Mouse (Mus musculus) liver, embryonic 11.5 days (tissue): ENCODE data around the gene Coro2b. TPM values are rescaled to one million over a fixed set of nuclear protein-coding genes. Genes with fewer than 3 reads are reported as not detected.

Source experiments
- ATAC-seq: fragments of 200-750 bp; cut with Nextera tagmentation; replicated peaks from 2 replicates; pipeline ENCODE4 v1.8.0; 2017; ENCODE audit warnings: moderate number of reproducible peaks, mild to moderate bottlenecking, moderate TSS enrichment, moderate library complexity; ENCODE audit not compliant: low FRiP score
- DNase-seq: peaks from one replicate; pipeline ENCODE4 v3.0.0-alpha.2; 2017; ENCODE audit warnings: low spot score
- H3K27ac ChIP-seq: fragments of 300-500 bp; sonication (generic); 2 replicates; pipeline ENCODE4 v1.5.1; 2014; ENCODE audit warnings: mild to moderate bottlenecking, low read depth, low read length, control low read depth
- H3K27me3 ChIP-seq: fragments of 300-500 bp; sonication (generic); replicated peaks from 2 replicates; pipeline ENCODE4 v1.6.1; 2014; ENCODE audit warnings: low read length, mixed read lengths; ENCODE audit not compliant: control insufficient read depth, insufficient read depth
- H3K36me3 ChIP-seq: fragments of 300-500 bp; sonication (generic); 2 replicates; pipeline ENCODE4 v1.6.1; 2014; ENCODE audit warnings: mild to moderate bottlenecking, low read length, moderate library complexity, mixed read lengths; ENCODE audit not compliant: control insufficient read depth, insufficient read depth
- H3K4me1 ChIP-seq: fragments of 300-500 bp; sonication (generic); replicated peaks from 2 replicates; pipeline ENCODE4 v1.6.1; 2014; ENCODE audit warnings: low read length, mixed read lengths; ENCODE audit not compliant: control insufficient read depth, insufficient read depth
- H3K4me2 ChIP-seq: fragments of 300-500 bp; sonication (generic); 2 replicates; pipeline ENCODE4 v1.6.1; 2014; ENCODE audit warnings: mild to moderate bottlenecking, control low read depth, moderate library complexity
- H3K4me3 ChIP-seq: fragments of 300-500 bp; sonication (generic); 2 replicates; pipeline ENCODE4 v1.5.1; 2014; ENCODE audit warnings: low read depth, low read length, control low read depth
- H3K9ac ChIP-seq: fragments of 300-500 bp; sonication (generic); 2 replicates; pipeline ENCODE4 v1.6.1; 2014; ENCODE audit warnings: low read depth, low read length, control low read depth
- H3K9me3 ChIP-seq: fragments of 300-500 bp; sonication (generic); 2 replicates; pipeline ENCODE4 v1.6.1; 2016; ENCODE audit warnings: low read length, inconsistent platforms, mixed read lengths; ENCODE audit not compliant: control insufficient read depth
- WGBS: fragments of 180-500 bp; shearing (Covaris S2); extraction: QIAGEN DNeasy Blood & Tissue Kit; methylation state at CpG from one replicate; pipeline ENCODE4 v1.1.7; 2014; 5-methylcytosine and 5-hydroxymethylcytosine counted together
- polyA plus RNA-seq: library from polyadenylated mRNA; unstranded; fragments of >200 nt; fragmentation: Nextera tagmentation; extraction: Ambion mirVana; gene quantifications from 2 replicates; pipeline ENCODE4 v1.2.1, GENCODE M21; 2014

Coro2b gene
- polyA plus RNA-seq, 1 experiment from 2014 or later: 4.8 TPM

DNA sequence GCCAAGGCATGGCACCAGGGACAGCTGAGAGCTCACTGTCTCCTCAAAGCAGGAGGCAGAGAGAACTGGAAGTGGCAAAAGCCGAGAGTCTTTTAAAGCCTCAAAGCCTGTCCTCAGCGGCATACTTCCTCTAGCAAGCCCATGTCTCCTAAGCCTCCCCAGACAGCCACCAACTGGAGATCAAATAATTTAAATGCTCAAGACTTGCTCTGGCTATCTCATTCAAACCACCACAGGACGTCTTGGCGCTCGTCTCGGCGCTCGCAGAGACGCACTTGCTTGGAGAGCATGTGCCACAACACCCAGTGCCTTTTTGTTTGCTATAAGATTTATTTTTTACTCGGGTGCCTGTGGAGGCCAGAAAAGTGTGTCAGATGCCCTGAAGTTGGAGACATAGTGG lies 67.1 kb downstream of the Coro2b start:
- DNase-seq: no peak
- Histone ChIP-seq H3K36me3 (no peaks in the 10 kb centered on the region), H3K27me3 (no peaks in the 10 kb centered on the region), H3K4me3 (no peak overlapping the region), H3K4me1 (no peaks in the 10 kb centered on the region), H3K27ac (no peak overlapping the region), H3K9me3 (no peaks in the 10 kb centered on the region), H3K4me2 (no peak overlapping the region), H3K9ac (no peak overlapping the region)
- ATAC-seq: no peak
- 73% methylated on average over 10 of the region's 10 CpGs for WGBS

GRCm38 (mm10) chr9:62469143-62469542 lies 67.7 kb downstream of the Coro2b start:
- no peaks in the 10 kb centered on the region for H3K27me3 ChIP-seq
- no peak overlapping the region for H3K4me2 ChIP-seq
- DNase-seq (no peak), ATAC-seq (no peak)
- H3K9ac ChIP-seq: no peak overlapping the region
- H3K36me3 ChIP-seq: no peaks in the 10 kb centered on the region
- H3K4me1 ChIP-seq: no peaks in the 10 kb centered on the region
- H3K27ac ChIP-seq: no peak overlapping the region
- 70% methylated on average over 13 of the region's 13 CpGs for WGBS
- no peaks in the 10 kb centered on the region for H3K9me3 ChIP-seq
- H3K4me3 ChIP-seq: no peak overlapping the region

GRCm38 (mm10) chr9:62467413-62467784 lies 69.4 kb downstream of the Coro2b start:
- DNase-seq (no peak), ATAC-seq (no peak)
- H3K9me3 ChIP-seq: no peaks in the 10 kb centered on the region
- 61% methylated on average over 1 of the region's 1 CpGs for WGBS
- H3K4me3 ChIP-seq: no peak overlapping the region
- H3K27me3 ChIP-seq: no peaks in the 10 kb centered on the region
- H3K4me1 ChIP-seq: no peaks in the 10 kb centered on the region
- H3K9ac ChIP-seq: no peak overlapping the region
- H3K36me3 ChIP-seq: no peaks in the 10 kb centered on the region
- H3K27ac ChIP-seq: no peak overlapping the region
- no peak overlapping the region for H3K4me2 ChIP-seq

DNA sequence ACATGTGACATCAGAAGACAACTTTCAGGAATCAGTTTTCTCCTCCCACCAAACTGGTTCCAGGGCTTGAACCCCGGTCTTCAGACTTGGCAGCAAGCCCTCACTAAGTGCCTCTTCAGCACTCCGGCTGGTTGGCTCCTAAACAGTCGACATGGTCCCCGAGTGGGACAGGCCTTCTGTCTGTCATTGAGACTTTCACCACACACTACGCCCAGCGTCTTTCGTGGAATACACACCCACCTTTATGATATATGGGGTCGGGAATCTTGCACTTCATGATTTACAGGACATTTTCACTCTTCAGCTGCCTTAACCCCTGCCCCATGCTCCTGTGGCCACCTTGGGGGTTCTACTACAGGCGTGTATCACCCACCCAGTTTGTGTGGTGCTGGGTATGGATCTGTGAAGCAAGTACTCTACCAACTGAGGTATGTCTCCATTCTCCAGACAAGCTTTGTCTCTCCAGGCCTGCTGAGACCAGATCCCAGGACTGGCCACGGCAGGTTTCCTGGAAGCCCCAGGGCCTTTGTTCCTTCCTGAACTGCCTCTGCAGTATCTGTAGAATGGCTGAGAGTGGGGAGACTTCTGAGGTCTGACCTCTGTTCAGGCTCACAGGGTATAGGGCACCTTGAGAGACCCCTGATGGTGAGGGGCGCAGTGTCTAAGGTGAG lies 70.0 kb downstream of the Coro2b start:
- no peak overlapping the region for H3K27ac ChIP-seq

GRCm38 (mm10) chr9:62466053-62466452 lies 70.8 kb downstream of the Coro2b start:
- DNase-seq: no peak
- Histone ChIP-seq H3K9ac (no peak overlapping the region), H3K4me3 (no peak overlapping the region), H3K27ac (no peak overlapping the region), H3K4me2 (no peak overlapping the region), H3K9me3 (no peaks in the 10 kb centered on the region), H3K4me1 (no peaks in the 10 kb centered on the region), H3K36me3 (no peaks in the 10 kb centered on the region), H3K27me3 (no peaks in the 10 kb centered on the region)
- WGBS: 60% methylated on average over 8 of the region's 8 CpGs
- ATAC-seq: no peak

More for the DNA sequence above, 70.0 kb downstream of the Coro2b start:
- Histone ChIP-seq H3K36me3 (no peaks in the 10 kb centered on the region), H3K4me2 (no peak overlapping the region), H3K9ac (no peak overlapping the region), H3K4me1 (no peaks in the 10 kb centered on the region), H3K4me3 (no peak overlapping the region), H3K9me3 (no peaks in the 10 kb centered on the region), H3K27me3 (no peaks in the 10 kb centered on the region)
- DNase-seq (no peak), ATAC-seq (no peak)
- 83% methylated on average over 11 of the region's 11 CpGs for WGBS

GRCm38 (mm10) chr9:62464727-62465126 lies 72.1 kb downstream of the Coro2b start:
- Histone ChIP-seq H3K4me3 (no peak overlapping the region), H3K4me2 (no peak overlapping the region), H3K9ac (no peak overlapping the region), H3K4me1 (no peaks in the 10 kb centered on the region), H3K36me3 (no peaks in the 10 kb centered on the region), H3K27me3 (no peaks in the 10 kb centered on the region), H3K27ac (no peak overlapping the region), H3K9me3 (no peaks in the 10 kb centered on the region)
- WGBS: 80% methylated on average over 10 of the region's 10 CpGs
- ATAC-seq: no peak
- DNase-seq: no peak

DNA sequence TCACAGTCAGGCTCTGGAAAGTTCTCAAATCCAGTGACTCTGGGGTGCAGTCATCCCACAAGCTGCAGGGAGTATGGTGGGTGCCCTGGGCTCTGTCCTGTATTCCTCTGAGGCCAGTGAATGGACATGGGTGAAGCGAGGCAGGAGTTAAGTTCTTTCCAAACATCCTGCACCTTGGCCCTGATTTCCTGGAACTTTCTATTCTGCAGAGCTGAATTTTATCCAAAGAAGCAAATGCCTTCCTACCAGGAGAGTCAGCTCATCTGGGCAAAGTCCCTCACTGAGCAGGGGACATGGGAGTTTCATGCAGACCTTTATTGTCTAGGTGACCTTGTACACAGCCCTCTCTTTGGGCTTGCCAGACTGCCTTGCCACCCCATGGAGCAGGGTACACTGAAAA lies 75.1 kb downstream of the Coro2b start:
- ATAC-seq (no peak), DNase-seq (no peak)
- H3K9me3 ChIP-seq: no peaks in the 10 kb centered on the region
- H3K4me1 ChIP-seq: no peaks in the 10 kb centered on the region
- no peak overlapping the region for H3K4me3 ChIP-seq
- H3K9ac ChIP-seq: no peak overlapping the region
- H3K27ac ChIP-seq: no peak overlapping the region
- WGBS: 92% methylated on average over 1 of the region's 1 CpGs
- H3K27me3 ChIP-seq: no peaks in the 10 kb centered on the region
- no peaks in the 10 kb centered on the region for H3K36me3 ChIP-seq
- no peak overlapping the region for H3K4me2 ChIP-seq

DNA sequence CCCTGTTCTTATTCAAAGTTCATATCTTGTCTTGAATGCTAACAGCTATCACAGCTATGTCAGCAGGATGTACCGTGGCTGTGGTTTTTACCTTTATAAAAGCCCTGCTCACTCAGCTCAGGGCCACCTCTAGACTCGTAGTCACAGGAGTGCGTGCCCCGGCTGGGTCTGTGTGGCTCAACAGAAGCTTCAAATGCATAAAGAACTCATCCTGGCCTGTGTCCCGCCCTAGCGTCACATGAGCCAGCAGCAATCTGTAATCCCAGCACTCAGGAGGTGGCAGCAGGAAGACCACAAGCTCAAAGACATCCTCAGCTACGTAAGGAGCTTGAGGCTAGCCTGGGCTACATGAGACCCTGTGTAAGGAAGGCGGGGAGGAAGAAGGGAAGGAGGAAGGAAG lies 75.7 kb downstream of the Coro2b start:
- H3K27me3 ChIP-seq: no peaks in the 10 kb centered on the region
- ATAC-seq (no peak), DNase-seq (no peak)
- H3K4me3 ChIP-seq: no peak overlapping the region
- H3K36me3 ChIP-seq: no peaks in the 10 kb centered on the region
- no peak overlapping the region for H3K4me2 ChIP-seq
- H3K27ac ChIP-seq: no peak overlapping the region
- 70% methylated on average over 8 of the region's 8 CpGs for WGBS
- H3K4me1 ChIP-seq: peaks cover under 1% of the 10 kb centered on the region; the same call in 1 of the 2 replicates
- H3K9me3 ChIP-seq: no peaks in the 10 kb centered on the region
- H3K9ac ChIP-seq: no peak overlapping the region

GRCm38 (mm10) chr9:62460086-62460485 lies 76.8 kb downstream of the Coro2b start:
- Histone ChIP-seq H3K9me3 (no peaks in the 10 kb centered on the region), H3K27me3 (no peaks in the 10 kb centered on the region), H3K36me3 (no peaks in the 10 kb centered on the region), H3K4me1 (peaks cover 11% of the 10 kb centered on the region), H3K4me2 (no peak overlapping the region), H3K4me3 (no peak overlapping the region), H3K27ac (no peak overlapping the region), H3K9ac (no peak overlapping the region)
- DNase-seq (no peak), ATAC-seq (no peak)
- WGBS: 84% methylated on average over 7 of the region's 7 CpGs
